Mouse (Mus musculus) hindbrain, embryonic 16.5 days (tissue): ENCODE results near the gene Nckap5. TPM values are rescaled to one million over a fixed set of nuclear protein-coding genes. Genes with fewer than 3 reads are reported as not detected.

Source experiments
- ATAC-seq: fragments of 200-750 bp; cut with Nextera tagmentation; 2 replicates; pipeline ENCODE4 v1.8.0; 2017; ENCODE audit warnings: moderate TSS enrichment, moderate library complexity
- H3K27ac ChIP-seq: fragments of 300-500 bp; sonication (generic); 2 replicates; pipeline ENCODE4 v1.5.1; 2014; ENCODE audit warnings: low read depth, mild to moderate bottlenecking, control low read depth, low read length, moderate library complexity
- H3K27me3 ChIP-seq: fragments of 300-500 bp; sonication (generic); replicated peaks from 2 replicates; pipeline ENCODE4 v1.6.1; 2014; ENCODE audit warnings: low read length; ENCODE audit not compliant: control insufficient read depth, insufficient read depth
- H3K36me3 ChIP-seq: fragments of 300-500 bp; sonication (generic); 2 replicates; pipeline ENCODE4 v1.6.1; 2014; ENCODE audit warnings: mild to moderate bottlenecking, low read length, moderate library complexity, mixed read lengths; ENCODE audit not compliant: control insufficient read depth, insufficient read depth
- H3K4me1 ChIP-seq: fragments of 300-500 bp; sonication (generic); 2 replicates; pipeline ENCODE4 v1.6.1; 2014; ENCODE audit warnings: low read depth, low read length; ENCODE audit not compliant: control insufficient read depth, insufficient read depth
- H3K4me2 ChIP-seq: fragments of 300-500 bp; sonication (generic); 2 replicates; pipeline ENCODE4 v1.6.1; 2014; ENCODE audit warnings: mild to moderate bottlenecking, low read length, control low read depth, moderate library complexity
- H3K4me3 ChIP-seq: fragments of 300-500 bp; sonication (generic); 2 replicates; pipeline ENCODE4 v1.5.1; 2014; ENCODE audit warnings: mild to moderate bottlenecking, low read length, control low read depth, moderate library complexity
- H3K9ac ChIP-seq: fragments of 300-500 bp; sonication (generic); 2 replicates; pipeline ENCODE4 v1.6.1; 2014; ENCODE audit warnings: low read depth, mild to moderate bottlenecking, control low read depth, low read length, moderate library complexity
- H3K9me3 ChIP-seq: fragments of 300-500 bp; sonication (generic); 2 replicates; pipeline ENCODE4 v1.6.1; 2014; ENCODE audit warnings: mild to moderate bottlenecking, low read length, moderate library complexity; ENCODE audit not compliant: control insufficient read depth
- WGBS: fragments of 180-500 bp; shearing (Covaris S2); extraction: QIAGEN DNeasy Blood & Tissue Kit; methylation state at CpG from one replicate; pipeline ENCODE4 v1.1.7; 2014; 5-methylcytosine and 5-hydroxymethylcytosine counted together
- polyA plus RNA-seq: library from polyadenylated mRNA; unstranded; fragments of >200 nt; fragmentation: Nextera tagmentation; extraction: Ambion mirVana; gene quantifications from 2 replicates; pipeline ENCODE4 v1.2.1, GENCODE M21; 2015

Nckap5 gene
- polyA plus RNA-seq, 1 experiment from 2014 or later, result 13.9 TPM

DNA sequence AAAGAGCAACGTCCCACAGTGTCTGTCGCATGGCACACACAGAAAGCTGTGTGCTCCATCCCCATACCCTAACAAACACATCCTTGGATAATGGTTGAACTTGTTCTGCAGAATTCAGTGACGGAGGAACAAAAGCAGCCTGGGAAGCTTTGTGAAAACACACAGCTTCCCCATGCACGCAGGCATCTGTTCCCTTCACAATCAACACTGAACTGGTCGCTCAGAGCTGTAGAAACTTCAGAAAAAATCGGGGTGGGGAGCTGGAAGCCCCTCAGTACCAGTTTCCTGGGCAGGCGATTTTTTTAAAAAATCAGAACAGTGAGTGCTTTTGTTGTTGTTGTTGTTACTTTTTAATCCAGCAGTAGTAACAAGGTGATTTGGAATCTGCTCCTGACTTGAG, 960.5 kb downstream of the Nckap5 start:
- H3K36me3 ChIP-seq, result no peaks in the 10 kb centered on the region
- 19% methylated on average over 7 of the region's 7 CpGs for WGBS

More for the DNA sequence above, 960.5 kb downstream of the Nckap5 start:
- H3K9me3 ChIP-seq, result no peaks in the 10 kb centered on the region
- H3K4me1 ChIP-seq, result no peaks in the 10 kb centered on the region
- no peak overlapping the region for H3K4me3 ChIP-seq
- H3K4me2 ChIP-seq, result no peak overlapping the region
- no peaks in the 10 kb centered on the region for H3K27me3 ChIP-seq
- no peak overlapping the region for H3K27ac ChIP-seq
- H3K9ac ChIP-seq, result no peak overlapping the region
- no peak for ATAC-seq
